Mouse (Mus musculus): Measurements from ENCODE around the gene Olfr1231.

Gene Olfr1231

DNA sequence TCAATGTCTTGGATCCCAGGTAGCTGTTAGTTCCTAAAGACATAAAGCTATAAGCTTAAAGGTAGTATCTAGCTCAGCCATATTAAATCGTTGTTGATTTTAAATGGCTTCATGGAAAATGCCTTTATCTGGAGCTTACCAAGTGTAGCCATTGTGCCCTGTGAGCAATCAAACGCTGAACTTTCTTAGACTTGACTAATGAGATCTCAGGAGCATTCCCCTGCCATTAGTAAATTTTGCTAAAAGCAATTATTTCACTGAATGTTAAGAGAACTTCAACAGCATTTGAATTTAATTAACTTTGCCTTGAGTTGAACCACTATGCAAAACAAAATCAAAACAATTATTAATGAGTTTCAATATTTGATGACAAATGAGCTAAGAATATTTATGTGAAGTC lies at the start of gene Olfr1231:
Olfr1231 (minus strand) TSS at position 101 of the 400 bp plus-strand sequence.
- no peak for DNase-seq (ENCODE audit: low spot score)

DNA sequence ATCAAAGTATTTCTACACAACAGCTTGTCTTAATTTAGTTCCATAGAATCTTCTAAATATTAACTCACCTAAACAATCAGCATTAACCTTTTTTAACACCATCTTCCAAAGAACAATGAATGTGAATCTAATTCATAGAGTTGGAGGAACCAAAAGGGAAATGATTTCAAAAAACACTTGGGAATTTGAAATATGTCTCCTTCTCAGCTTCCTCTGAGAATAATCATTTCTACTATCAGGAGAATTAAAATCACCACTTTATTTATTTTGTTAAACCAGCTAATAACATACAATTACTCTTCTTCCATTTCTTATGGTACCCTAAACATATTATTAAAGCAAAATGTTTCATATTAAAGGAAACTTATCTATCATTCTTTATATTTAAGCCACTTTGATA lies 35.4 kb upstream of the Olfr1231 start, which contains the start of gene Olfr1233:
Olfr1233 (minus strand) TSS at position 101 of the 400 bp plus-strand sequence.
- DNase-seq (ENCODE audit: low spot score): no peak

DNA sequence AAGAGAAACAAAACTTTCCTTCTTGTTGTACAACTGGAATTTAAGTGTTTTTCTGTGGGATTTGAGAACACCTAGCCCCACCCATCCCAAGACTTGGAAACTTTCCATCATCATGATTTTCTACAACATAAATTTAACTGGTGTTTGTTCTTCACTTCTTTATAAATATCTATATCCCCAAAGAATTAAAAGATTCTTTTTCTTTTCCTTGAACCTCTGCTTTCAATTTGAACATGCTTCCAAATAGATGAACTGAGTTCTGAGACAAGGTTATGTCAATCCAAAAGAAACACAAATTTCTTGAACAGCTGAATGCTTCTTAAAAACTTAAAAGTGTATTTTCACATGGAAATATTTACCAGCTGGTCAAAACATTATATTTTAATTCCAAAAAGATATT lies 22.7 kb upstream of the Olfr1231 start, which contains the start of gene Olfr1232:
Olfr1232 (minus strand) TSS at position 101 of the 400 bp plus-strand sequence.
- no peak for DNase-seq (ENCODE audit: low spot score)

DNA sequence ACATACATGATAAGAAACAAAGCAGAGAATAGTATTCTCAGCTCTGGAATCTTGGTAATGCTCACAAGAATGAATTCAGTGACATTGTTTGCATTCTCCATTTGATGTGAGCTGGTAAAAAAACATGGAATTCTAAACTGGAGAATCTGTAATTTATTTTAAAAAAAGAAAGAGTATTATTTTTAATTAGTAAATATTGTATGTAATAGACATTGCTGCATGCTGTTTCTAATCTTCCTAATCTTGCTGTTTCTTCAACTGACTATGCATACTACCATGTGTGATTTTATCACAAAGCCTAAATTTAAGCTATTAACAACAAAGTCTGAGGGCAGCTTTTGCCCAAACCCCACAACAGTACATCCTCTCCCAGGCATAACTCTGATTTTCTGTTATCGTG lies 9.7 kb downstream of the Olfr1231 start, which contains the start of gene Olfr1230:
Olfr1230 (minus strand) TSS at position 101 of the 400 bp plus-strand sequence.
- DNase-seq (ENCODE audit: low spot score): no peak

DNA sequence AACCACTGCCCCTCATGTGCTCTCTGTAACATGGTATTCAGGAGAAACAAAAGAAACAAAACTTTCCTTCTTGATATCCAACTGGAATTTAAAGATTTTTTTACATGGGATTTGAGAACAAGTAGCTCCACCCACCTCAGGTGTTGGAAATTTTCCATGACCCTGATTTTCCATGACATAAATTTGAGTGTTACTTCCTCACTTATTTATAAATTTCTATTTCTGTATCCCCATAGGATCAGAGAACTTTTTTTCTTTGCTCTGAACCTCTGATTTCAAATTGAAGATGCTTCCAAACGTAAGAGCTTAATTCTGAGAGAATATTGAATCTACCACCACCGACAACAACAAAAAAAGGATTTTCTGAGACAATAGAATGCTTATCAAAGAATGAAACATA lies 19.0 kb downstream of the Olfr1231 start, which contains the start of gene Olfr1229:
Olfr1229 (minus strand) TSS at position 101 of the 400 bp plus-strand sequence.
- DNase-seq (ENCODE audit: low spot score): no peak

DNA sequence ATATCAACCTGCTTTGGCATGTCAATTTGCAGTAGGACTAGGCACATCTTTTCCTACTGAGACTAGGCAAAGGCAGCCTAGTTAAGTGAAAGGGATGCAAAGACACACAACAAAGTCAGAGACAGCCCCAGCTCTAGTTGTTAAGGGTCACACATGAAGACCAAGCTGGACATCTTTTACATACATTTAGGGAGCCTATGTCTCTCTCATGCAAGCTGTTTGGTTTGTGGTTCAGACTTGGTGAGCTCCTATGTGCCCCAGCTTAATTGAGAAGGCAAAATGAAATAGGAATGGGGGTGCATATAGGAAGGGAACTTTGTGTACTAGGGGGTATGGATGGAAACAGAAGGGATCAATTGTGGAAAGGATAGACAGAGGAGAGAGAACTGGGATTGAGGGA lies 52.9 kb downstream of the Olfr1231 start, which contains the start of gene Olfr1228:
Olfr1228 (minus strand) TSS at position 101 of the 400 bp plus-strand sequence.
- DNase-seq (ENCODE audit: low spot score): no peak

Measured in ovary, adult 18-20 months (tissue).